Mouse (Mus musculus): Measurements from ENCODE around the gene Atxn2. TPM values are rescaled to one million over a fixed set of nuclear protein-coding genes. Genes with fewer than 3 reads are reported as not detected.

Gene Atxn2
- total RNA-seq, 1 experiment = 58.0 TPM

DNA sequence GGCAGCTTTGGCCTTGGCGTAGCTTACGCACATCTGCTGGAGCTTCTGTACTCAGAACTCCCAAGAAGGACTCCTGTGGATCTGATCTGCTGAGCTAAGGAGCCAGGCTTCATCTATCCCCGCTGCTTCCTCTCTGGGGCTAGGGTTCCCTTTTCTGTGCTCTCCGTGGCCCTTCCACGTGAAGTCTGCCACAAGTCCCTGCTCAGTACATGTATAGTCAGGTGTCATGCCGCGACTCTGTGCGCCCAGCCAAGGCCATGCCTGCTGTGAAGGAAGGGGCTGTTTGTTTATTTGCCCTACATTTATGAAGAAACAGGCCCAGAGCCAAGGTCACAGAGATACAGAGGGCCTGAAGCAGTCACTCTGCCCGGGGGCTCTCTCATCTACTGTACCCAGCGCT lies 130.8 kb downstream of the Atxn2 start:
- in situ Hi-C loops (cut with MboI; ENCODE audit: low sequenced_read_pairs in 2 of 2, unreplicated experiment in 2 of 2) = no loop called here
- no peak for DNase-seq (ENCODE audit: low read depth, low spot score)
- TF ChIP-seq HCFC1 (IDR thresholded peaks at IDR 0.05; ENCODE audit: borderline replicate concordance, insufficient read depth, low read length) (no peak), ZC3H11A (IDR thresholded peaks at IDR 0.05; ENCODE audit: borderline replicate concordance, low read depth, low read length) (no peak), ZNF384 (IDR thresholded peaks at IDR 0.05; ENCODE audit: low read depth, low read length) (no peak), MAFK (IDR thresholded peaks at IDR 0.05; ENCODE audit: insufficient read depth, low read depth, low read length) (no peak), CHD2 (IDR thresholded peaks at IDR 0.05; ENCODE audit: low read depth, low read length) (no peak)
- Histone ChIP-seq H3K9ac (ENCODE audit: insufficient read depth, low read depth, low read length, poor library complexity, severe bottlenecking) (no peak overlapping the region; the same call in 1 of the 2 replicates), H3K9me3 (ENCODE audit: control insufficient read depth, insufficient read depth, low read depth, low read length) (no peaks in the 10 kb centered on the region), H3K36me3 (ENCODE audit: control insufficient read depth, insufficient read depth, low read length, poor library complexity, severe bottlenecking) (no peaks in the 10 kb centered on the region), H3K27ac (ENCODE audit: insufficient read depth, low read depth, low read length, poor library complexity, severe bottlenecking) (no peak overlapping the region), H3K4me1 (ENCODE audit: control insufficient read depth in 2 of 2, insufficient read depth in 2 of 2, low read length in 2 of 2, poor library complexity in 1 of 2) (peaks cover 6 to 23% of the 10 kb centered on the region in 2 experiments), H3K4me3 (ENCODE audit: insufficient read depth in 1 of 2, low read depth in 1 of 2, low read length in 2 of 2, poor library complexity in 1 of 2, severe bottlenecking in 1 of 2) (peak overlapping the region in 1 of 2 experiments; percentile 43; a peak in 2 of 4 replicates)

DNA sequence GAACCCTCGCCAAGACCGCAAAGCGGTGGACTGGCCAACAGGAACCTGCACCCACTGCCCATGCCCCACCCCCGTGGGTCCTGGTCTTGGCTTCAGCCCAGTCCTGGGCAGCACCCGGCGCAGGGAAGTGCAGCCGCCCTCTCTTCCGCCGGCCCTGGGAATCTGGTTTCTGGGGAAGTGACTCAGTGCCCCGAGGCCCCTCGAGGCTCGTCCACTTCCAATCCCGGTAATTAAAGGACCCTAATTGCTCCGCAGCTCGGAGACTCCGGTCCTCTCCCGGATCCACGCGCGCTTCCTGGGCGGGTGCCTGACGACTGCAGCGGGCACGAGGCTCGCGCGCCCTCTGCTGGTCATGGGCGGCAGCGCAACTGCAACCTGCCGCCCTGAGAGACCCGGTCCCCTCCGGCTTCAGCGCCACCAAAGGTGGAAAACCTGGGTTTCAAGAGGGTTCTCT lies 131.6 kb downstream of the Atxn2 start:
- H3K9ac ChIP-seq (ENCODE audit: insufficient read depth, low read depth, low read length, poor library complexity, severe bottlenecking) = peak overlapping the region; percentile 63
- TF ChIP-seq CHD2 (IDR thresholded peaks at IDR 0.05; ENCODE audit: low read depth, low read length) = no peak
- no peak for TF ChIP-seq ZNF384 (IDR thresholded peaks at IDR 0.05; ENCODE audit: low read depth, low read length)
- TF ChIP-seq MAFK (IDR thresholded peaks at IDR 0.05; ENCODE audit: insufficient read depth, low read depth, low read length) = no peak
- 0 out of 2 replicates have a peak, but pooled peaks have one; percentile 43 for TF ChIP-seq ZC3H11A (IDR thresholded peaks at IDR 0.05; ENCODE audit: borderline replicate concordance, low read depth, low read length)
- H3K4me1 ChIP-seq (ENCODE audit: control insufficient read depth in 2 of 2, insufficient read depth in 2 of 2, low read length in 2 of 2, poor library complexity in 1 of 2) = peaks cover 6 to 22% of the 10 kb centered on the region in 2 experiments
- H3K36me3 ChIP-seq (ENCODE audit: control insufficient read depth, insufficient read depth, low read length, poor library complexity, severe bottlenecking) = no peaks in the 10 kb centered on the region
- in situ Hi-C loops (cut with MboI; ENCODE audit: low sequenced_read_pairs in 2 of 2, unreplicated experiment in 2 of 2) = no loop called here
- no peaks in the 10 kb centered on the region for H3K9me3 ChIP-seq (ENCODE audit: control insufficient read depth, insufficient read depth, low read depth, low read length)
- no peak for DNase-seq (ENCODE audit: low read depth, low spot score)
- H3K27ac ChIP-seq (ENCODE audit: insufficient read depth, low read depth, low read length, poor library complexity, severe bottlenecking) = no peak overlapping the region
- H3K4me3 ChIP-seq (ENCODE audit: insufficient read depth in 1 of 2, low read depth in 1 of 2, low read length in 2 of 2, poor library complexity in 1 of 2, severe bottlenecking in 1 of 2) = peak overlapping the region; percentile 63 to 67

DNA sequence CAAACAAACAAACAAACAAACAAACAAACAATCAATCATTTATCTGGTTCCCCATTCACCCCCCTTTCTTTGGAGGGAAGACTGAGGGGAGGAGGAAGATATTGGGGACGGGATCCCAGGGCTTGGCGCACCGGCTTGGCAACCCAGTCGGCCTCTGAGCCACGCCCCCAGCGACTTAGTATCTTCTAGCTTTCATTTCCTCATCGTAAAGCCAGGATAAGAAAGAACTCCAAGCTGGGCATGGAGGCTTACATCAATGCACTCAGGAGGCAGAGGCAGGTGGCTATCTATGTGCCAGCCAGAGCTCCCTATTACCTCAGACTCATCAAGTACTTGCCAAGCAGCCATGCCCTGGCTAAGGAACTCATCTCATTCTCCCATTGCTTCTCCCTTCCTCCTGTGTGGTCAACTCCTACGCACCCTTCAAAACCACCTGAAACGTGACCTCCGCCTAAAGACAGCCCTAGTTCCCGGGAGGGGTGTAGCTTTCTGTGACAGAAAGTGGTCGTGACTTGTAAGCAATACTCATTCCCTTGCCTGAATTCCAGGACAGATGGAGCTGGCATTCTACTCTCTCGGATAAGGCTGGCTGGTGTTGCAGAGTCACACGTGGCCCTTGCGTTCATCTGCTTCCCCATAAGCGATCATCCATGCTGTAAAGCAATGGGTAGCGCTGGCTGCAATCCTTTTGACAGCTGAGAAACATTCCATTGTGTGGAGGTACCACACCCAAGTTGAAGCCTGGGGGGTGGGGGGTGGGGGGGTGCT lies 132.2 kb downstream of the Atxn2 start:
- no peaks in the 10 kb centered on the region for H3K36me3 ChIP-seq (ENCODE audit: control insufficient read depth, insufficient read depth, low read length, poor library complexity, severe bottlenecking)
- no peak for DNase-seq (ENCODE audit: low read depth, low spot score)

DNA sequence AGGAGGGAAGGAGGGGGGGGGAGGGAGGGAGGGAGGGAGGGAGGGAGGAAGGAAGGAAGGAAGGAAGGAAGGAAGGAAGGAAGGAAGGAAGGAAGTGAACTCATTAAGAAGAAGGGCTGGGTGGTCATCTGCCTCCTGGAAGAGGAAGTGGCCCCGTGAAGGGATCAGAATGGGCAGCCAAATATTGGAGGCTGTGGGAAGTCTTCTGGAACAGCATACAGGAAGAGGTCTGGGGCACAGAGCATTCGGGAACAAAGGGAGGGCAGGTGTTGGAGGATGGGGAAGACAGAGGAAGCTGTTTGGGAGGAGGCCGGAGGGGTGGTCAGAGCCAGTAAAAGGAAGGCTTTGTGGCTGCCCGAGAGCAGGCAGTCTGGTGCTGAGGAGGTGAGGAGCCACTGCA lies 134.2 kb downstream of the Atxn2 start:
- in situ Hi-C loops (cut with MboI; ENCODE audit: low sequenced_read_pairs in 2 of 2, unreplicated experiment in 2 of 2) = no loop called here
- H3K9me3 ChIP-seq (ENCODE audit: control insufficient read depth, insufficient read depth, low read depth, low read length) = no peaks in the 10 kb centered on the region
- H3K4me3 ChIP-seq (ENCODE audit: insufficient read depth in 1 of 2, low read depth in 1 of 2, low read length in 2 of 2, poor library complexity in 1 of 2, severe bottlenecking in 1 of 2) = peak overlapping the region in 1 of 2 experiments; percentile 59; a peak in 3 of 4 replicates
- H3K4me1 ChIP-seq (ENCODE audit: control insufficient read depth in 2 of 2, insufficient read depth in 2 of 2, low read length in 2 of 2, poor library complexity in 1 of 2) = peaks cover 2 to 16% of the 10 kb centered on the region in 2 experiments; a peak in 3 of 4 replicates
- no peak for TF ChIP-seq ZNF384 (IDR thresholded peaks at IDR 0.05; ENCODE audit: low read depth, low read length)
- no peak for TF ChIP-seq CHD2 (IDR thresholded peaks at IDR 0.05; ENCODE audit: low read depth, low read length)
- TF ChIP-seq MAFK (IDR thresholded peaks at IDR 0.05; ENCODE audit: insufficient read depth, low read depth, low read length) = no peak
- TF ChIP-seq ZC3H11A (IDR thresholded peaks at IDR 0.05; ENCODE audit: borderline replicate concordance, low read depth, low read length) = no peak
- no peak for TF ChIP-seq HCFC1 (IDR thresholded peaks at IDR 0.05; ENCODE audit: borderline replicate concordance, insufficient read depth, low read length)
- H3K9ac ChIP-seq (ENCODE audit: insufficient read depth, low read depth, low read length, poor library complexity, severe bottlenecking) = peak overlapping the region; percentile 35; the same call in 1 of the 2 replicates
- no peak overlapping the region for H3K27ac ChIP-seq (ENCODE audit: insufficient read depth, low read depth, low read length, poor library complexity, severe bottlenecking)
- DNase-seq (ENCODE audit: low read depth, low spot score) = no peak
- no peaks in the 10 kb centered on the region for H3K36me3 ChIP-seq (ENCODE audit: control insufficient read depth, insufficient read depth, low read length, poor library complexity, severe bottlenecking)

More for the DNA sequence above, 132.2 kb downstream of the Atxn2 start:
- H3K27ac ChIP-seq (ENCODE audit: insufficient read depth, low read depth, low read length, poor library complexity, severe bottlenecking) = no peak overlapping the region
- peak overlapping the region; percentile 63 to 67 for H3K4me3 ChIP-seq (ENCODE audit: insufficient read depth in 1 of 2, low read depth in 1 of 2, low read length in 2 of 2, poor library complexity in 1 of 2, severe bottlenecking in 1 of 2)
- in situ Hi-C loops (cut with MboI; ENCODE audit: low sequenced_read_pairs in 2 of 2, unreplicated experiment in 2 of 2) = no loop called here
- no peak overlapping the region for H3K9ac ChIP-seq (ENCODE audit: insufficient read depth, low read depth, low read length, poor library complexity, severe bottlenecking)
- no peaks in the 10 kb centered on the region for H3K9me3 ChIP-seq (ENCODE audit: control insufficient read depth, insufficient read depth, low read depth, low read length)
- H3K4me1 ChIP-seq (ENCODE audit: control insufficient read depth in 2 of 2, insufficient read depth in 2 of 2, low read length in 2 of 2, poor library complexity in 1 of 2) = peaks cover 4 to 17% of the 10 kb centered on the region in 2 experiments
- no peak for TF ChIP-seq HCFC1 (IDR thresholded peaks at IDR 0.05; ENCODE audit: borderline replicate concordance, insufficient read depth, low read length)
- TF ChIP-seq ZC3H11A (IDR thresholded peaks at IDR 0.05; ENCODE audit: borderline replicate concordance, low read depth, low read length) = no peak
- no peak for TF ChIP-seq CHD2 (IDR thresholded peaks at IDR 0.05; ENCODE audit: low read depth, low read length)
- TF ChIP-seq MAFK (IDR thresholded peaks at IDR 0.05; ENCODE audit: insufficient read depth, low read depth, low read length) = no peak
- no peak for TF ChIP-seq ZNF384 (IDR thresholded peaks at IDR 0.05; ENCODE audit: low read depth, low read length)
